Mouse (Mus musculus): ENCODE data around the gene Cwc22. TPM values are rescaled to one million over a fixed set of nuclear protein-coding genes. Genes with fewer than 3 reads are reported as not detected.

The Cwc22 gene
- total RNA-seq, 2 experiments from 2014 or later: 16.3 to 17.4 TPM

- intact Hi-C loops (cut with DNase I): no loop called here
- no peak for DNase-seq
Measured at GRCm38 (mm10) chr2:77928352-77928751, 17.8 kb downstream of the Cwc22 start.

DNA sequence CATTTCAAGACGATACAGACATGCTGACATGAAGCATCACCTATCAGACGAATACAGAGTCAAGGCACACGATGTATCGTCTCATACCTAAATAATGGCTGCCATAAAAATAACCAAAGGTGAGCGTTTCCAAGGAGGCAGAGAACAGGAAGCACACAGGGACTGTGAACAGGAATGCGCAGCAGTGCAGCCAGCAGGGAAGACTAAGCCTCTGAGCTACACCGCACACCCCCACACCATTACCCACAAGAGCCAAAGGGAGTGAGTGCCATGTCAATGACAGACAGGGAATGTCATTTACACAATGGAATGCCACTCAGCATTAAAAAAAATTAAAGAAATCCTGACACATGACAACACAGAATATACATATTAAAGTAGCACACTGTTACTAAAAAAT lies 19.7 kb downstream of the Cwc22 start:
- DNase-seq: no peak
- intact Hi-C loops (cut with DNase I): no loop called here

DNA sequence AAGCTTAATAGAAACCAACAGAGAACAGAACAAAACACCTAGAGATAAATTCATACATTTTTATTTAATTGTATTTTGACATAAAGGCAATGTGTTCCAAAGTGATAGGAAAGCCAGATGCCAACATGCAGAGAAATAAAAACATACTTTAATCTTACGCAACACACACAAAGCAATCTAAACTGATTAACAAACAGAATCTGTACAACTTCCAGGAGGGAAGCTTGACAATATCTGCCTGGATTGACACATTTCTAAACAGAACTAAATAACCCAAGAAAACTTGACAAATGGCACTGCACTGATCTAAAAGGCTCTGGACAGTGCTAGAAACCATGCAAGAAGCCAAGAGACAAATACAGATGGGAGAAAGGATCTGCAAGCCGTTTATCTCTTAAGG lies 20.2 kb downstream of the Cwc22 start:
- intact Hi-C loops (cut with DNase I): no loop called here
- DNase-seq: no peak

DNA sequence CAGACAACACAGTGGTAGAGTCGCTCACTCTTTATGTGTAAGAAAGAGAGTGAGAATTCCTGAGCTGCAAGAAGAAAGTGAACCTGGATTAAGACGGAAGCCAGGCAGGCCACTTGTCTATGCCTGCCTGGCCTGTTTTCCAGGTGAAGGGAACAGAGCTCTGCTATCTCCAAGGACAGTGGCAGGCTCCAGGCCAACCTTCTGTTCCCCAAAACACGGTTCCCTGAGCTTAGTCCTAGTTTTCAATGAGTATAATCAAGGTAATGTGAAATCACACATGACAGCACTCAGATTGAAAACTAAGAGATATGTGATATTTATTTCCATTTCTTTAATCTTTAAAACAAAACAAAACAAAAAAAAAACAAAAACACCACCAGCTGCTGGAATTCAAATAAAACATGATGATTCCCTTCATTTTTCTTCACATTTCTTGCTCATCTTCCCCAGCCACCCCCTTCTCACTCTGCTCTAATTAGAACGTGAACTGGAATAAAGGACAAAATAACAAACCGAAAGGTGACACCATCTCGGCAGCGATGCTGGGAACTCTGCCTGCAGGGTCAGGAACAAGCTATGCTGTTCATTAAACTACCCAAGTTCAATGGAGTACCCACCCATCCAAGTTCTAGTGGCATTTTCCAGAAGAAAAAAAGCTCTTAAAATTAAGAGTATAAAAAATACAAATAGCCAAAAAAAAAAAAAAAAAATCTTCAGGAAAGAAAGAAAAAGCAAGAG lies 20.8 kb downstream of the Cwc22 start:
- intact Hi-C loops (cut with DNase I): no loop called here
- no peak for DNase-seq

DNA sequence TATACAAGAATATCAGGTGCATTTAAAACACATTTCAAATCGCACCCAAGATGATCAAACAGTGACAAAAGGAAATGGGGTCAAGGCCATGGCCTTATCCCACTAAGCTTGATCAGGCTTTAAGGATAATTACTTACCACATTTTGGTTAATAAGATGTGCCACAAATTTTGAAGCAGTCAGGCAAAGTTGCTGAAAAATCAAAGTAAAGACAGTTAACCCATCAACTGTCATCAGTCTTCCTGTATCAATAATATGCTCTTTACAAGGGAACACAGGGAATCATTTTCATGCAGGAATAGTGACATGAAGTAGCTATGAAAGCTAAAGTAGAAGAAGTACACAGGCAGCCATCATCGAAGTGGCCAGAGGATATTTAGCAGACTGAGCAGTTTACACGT lies 22.2 kb downstream of the Cwc22 start:
- intact Hi-C loops (cut with DNase I): no loop called here

GRCm38 (mm10) chr2:77923182-77923581 lies 23.0 kb downstream of the Cwc22 start:
- DNase-seq: no peak

More for the DNA sequence above, 22.2 kb downstream of the Cwc22 start:
- no peak for DNase-seq

GRCm38 (mm10) chr2:77921307-77921706 lies 24.9 kb downstream of the Cwc22 start:
- intact Hi-C loops (cut with DNase I): no loop called here
- no peak for DNase-seq

More at GRCm38 (mm10) chr2:77923182-77923581, 23.0 kb downstream of the Cwc22 start:
- intact Hi-C loops (cut with DNase I): no loop called here

- no peak for DNase-seq
- intact Hi-C loops (cut with DNase I): no loop called here
Measured at GRCm38 (mm10) chr2:77920621-77921020, 25.6 kb downstream of the Cwc22 start.

DNA sequence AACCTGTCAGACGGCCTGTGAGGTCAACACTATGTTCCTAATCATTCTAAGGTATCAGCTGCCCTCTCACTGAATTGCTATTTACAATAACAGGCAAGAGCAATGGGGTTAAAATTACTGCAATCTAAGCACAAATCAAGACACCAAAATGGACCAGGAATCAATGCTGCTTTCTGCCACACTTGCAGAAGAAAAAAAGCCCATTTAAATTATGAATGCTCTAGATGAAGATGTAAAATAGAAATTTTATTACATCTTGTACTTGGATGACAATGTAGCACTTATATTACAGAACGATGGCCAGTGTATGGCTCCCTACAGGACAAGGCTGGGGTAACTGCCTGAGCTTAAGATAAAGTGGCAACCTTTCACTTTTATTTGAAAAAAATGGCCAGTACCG lies 27.7 kb downstream of the Cwc22 start:
- DNase-seq: no peak
- intact Hi-C loops (cut with DNase I): no loop called here

DNA sequence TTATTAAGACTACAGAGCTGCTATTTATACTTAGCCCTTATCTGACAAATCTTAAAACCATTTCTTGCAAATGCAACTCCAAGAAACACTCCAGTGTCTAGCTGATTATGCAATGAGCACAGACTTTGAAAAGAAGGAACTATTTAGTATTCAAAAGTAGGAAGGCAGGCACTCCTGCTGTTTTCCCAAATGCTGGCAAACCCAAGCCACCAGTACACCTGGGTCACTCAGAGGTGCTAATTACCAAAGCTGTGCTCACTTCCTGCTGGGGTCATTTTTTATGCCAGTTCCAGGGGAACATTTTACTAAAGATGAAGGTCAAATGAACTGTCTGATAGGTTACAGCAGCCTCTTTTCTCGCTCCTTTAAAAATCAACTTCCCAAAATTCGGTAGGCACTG lies 28.2 kb downstream of the Cwc22 start:
- DNase-seq: no peak
- intact Hi-C loops (cut with DNase I): no loop called here

- intact Hi-C loops (cut with DNase I): no loop called here
- DNase-seq: no peak
Measured at GRCm38 (mm10) chr2:77917360-77917734, 28.8 kb downstream of the Cwc22 start.

DNA sequence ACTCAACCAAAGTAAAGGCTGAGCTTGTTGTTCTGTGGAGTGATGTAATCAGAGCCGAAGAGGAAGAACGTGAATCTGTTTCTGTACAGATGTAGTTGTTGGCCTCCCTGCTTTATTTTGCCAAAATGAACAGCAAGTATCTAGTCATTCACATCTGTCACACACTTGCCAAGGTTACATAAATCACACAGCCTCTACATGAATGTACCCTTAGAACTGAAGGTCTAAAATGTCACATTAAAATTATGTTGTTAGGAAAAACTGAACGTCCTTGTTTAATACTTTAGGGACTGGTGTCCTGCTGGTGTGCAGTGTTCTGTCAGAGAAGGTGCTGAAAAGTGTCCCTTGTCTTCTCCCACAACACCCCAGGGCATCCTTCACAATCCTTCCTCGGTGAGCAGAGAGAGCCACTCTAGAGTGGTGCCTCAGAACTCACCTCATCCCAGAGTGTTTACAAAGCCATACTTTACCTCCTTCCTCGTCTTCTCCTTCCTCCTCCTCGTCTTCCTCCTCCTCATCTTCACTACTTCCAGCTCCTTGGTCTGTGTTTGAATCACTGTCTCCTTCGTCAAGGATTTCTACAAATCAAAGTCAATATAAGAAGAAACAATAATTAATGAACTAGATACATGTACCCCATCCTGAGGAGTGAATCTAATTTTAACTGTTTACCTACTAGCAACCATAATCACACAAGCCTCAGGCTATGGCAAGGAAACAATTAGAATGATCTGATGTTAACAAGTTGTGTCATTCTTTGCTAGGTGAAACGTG lies 29.4 kb downstream of the Cwc22 start:
- DNase-seq: no peak
- intact Hi-C loops (cut with DNase I): no loop called here

DNA sequence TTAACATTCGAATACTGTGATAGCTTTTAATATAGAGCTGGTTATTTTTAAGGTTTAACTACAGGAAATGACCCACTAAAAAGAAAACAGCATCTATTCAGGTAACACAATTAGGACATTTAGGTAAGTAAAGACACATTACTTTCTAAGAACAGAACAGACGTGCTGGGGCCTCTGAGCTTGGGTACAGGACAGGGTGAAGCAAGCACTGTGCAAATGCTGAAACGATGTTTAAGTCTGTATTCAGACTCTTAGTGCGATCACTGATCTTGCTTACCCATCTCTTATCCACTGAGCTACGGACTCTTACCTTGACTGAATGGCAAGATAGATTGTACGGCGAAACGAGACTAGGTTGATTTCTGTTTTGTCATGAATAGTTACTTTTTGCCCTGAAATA lies 31.0 kb downstream of the Cwc22 start:
- intact Hi-C loops (cut with DNase I): no loop called here
- DNase-seq: no peak

DNA sequence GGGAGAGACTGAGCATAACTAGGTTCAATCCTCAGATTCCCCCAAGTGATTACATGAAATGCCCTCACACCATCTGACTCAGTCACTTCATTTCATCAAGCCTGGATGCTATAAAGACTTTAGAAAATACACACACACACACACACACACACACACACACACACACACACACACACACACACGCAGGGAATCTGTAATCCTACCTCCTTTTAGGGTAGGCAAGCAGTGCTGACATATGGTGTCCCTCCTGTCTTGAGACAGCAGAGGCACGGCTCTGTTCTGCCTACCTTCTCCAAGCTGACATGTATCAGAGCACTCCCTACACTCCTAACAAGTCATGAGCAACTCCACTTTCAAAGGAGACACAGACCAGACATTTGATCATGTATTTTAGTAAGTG lies 32.5 kb downstream of the Cwc22 start:
- DNase-seq: no peak
- intact Hi-C loops (cut with DNase I): no loop called here

GRCm38 (mm10) chr2:77912197-77912596 lies 34.0 kb downstream of the Cwc22 start:
- intact Hi-C loops (cut with DNase I): no loop called here
- no peak for DNase-seq

DNA sequence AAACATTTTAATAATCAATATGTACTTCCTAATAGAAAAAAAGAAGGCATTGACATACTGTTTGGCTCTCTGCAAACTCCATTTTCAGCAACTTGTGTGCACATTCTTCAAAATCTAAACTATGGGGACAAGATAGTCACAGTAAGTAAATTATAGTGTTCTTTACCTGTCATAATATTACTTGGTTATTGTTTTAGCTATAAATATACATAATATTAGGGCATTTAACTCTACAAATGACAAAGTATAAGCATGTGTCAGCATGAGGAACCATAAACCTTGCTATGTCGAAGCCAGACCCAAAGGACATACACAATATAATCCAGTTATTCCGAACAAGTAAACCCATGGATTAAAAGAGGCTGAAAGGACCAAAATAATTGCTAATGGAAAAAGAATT lies 34.7 kb downstream of the Cwc22 start:
- no peak for DNase-seq
- intact Hi-C loops (cut with DNase I): no loop called here

GRCm38 (mm10) chr2:77910216-77910615 lies 36.0 kb downstream of the Cwc22 start:
- intact Hi-C loops (cut with DNase I): no loop called here
- no peak for DNase-seq

GRCm38 (mm10) chr2:77907164-77907563 lies 39.0 kb downstream of the Cwc22 start:
- intact Hi-C loops (cut with DNase I): no loop called here
- no peak for DNase-seq

DNA sequence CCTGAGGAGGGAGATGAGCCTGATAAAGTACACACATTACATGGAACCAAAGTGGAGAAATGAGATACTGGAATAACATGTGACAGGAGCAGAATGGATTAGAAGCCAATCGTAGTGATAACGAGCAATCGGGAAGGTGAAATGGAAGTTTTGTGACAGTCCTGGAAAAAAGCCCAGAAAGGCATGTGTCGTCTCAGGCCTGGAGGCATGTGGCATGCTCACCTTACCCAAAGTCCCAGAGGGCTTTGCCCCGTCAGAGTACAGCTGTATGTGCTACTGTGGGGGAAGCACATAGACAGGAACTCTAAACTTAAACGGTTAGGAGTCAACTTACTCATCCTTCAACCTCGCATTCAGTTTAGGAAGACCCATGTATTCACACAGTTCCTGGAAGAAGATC lies 41.2 kb downstream of the Cwc22 start:
- intact Hi-C loops (cut with DNase I): no loop called here
- no peak for DNase-seq

DNA sequence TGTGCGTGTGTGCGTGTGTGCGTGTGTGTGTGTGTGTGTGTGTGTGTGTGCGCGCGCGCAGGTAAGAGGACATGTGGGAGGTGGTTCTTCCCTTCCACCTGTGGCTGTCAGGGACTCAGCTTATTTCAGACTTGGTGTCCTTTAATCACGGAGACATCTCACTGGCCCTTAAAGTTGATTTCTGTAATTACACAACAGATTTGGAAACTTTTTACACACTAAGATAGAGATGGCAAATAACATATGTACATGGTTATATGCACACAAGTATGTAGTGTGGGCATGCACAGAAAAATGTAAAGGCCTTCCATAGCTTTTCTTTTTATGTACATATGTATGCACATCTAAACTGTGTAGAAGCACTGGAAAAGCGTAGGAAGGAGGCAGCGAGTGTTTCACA lies 41.7 kb downstream of the Cwc22 start:
- intact Hi-C loops (cut with DNase I): no loop called here
- DNase-seq: no peak

DNA sequence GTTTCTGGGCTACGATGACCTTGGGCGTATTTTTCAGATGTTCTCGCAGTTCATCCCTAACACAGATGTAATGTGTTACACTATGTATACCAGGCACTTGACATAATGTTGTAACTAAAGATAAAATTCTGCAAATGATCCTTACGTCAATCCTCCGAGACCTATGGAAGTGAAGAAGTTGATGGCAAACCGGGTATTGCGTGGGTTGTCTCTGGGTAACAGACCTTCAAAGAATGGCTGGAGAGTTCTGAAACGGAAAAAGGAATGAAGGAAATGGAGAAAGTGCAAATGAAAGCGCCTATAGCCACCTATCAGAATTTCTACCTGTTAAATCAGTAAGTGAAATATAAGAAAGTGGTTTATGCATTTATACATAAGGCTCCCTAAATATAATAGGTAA lies 42.2 kb downstream of the Cwc22 start:
- intact Hi-C loops (cut with DNase I): no loop called here

DNA sequence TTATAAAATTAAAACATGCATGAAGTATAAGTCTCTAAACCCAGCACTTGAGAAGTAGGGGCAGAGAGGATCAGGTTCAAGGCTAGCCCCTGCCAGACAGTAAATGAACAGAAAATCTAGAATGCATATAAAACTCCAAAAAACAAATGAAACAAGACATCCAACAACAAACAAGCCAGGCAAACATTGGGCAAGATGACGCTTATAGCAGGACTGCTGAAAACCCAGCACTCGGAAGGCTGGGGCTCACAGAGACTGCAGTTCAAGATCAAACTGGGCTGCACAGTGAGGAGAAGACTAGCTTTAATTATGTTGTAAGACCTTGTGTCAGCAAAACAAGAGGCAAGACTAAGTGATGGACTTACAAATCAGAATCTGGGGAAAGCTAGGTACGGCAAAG lies 43.1 kb downstream of the Cwc22 start:
- intact Hi-C loops (cut with DNase I): no loop called here
- DNase-seq: no peak

More for the DNA sequence above, 42.2 kb downstream of the Cwc22 start:
- DNase-seq: no peak

All from heart, postnatal 36 days (tissue).